Mouse (Mus musculus) thymus, adult 2 months (tissue): Measurements from ENCODE around the gene H2-T24. TPM values are rescaled to one million over a fixed set of nuclear protein-coding genes. Genes with fewer than 3 reads are reported as not detected.

Source experiments
- DNase-seq: peaks from one replicate; pipeline ENCODE4 v3.0.0; 2021
- H3K27ac ChIP-seq: fragments of 200-500 bp; 2 replicates; pipeline ENCODE4 v1.5.1; 2012; ENCODE audit warnings: low read length, control low read depth; ENCODE audit not compliant: control insufficient read depth, insufficient read depth
- H3K27me3 ChIP-seq: fragments of 200-500 bp; 2 replicates; pipeline ENCODE4 v1.6.1; 2012; ENCODE audit warnings: mild to moderate bottlenecking, low read length, moderate library complexity, mixed read lengths; ENCODE audit not compliant: control insufficient read depth, insufficient read depth
- H3K36me3 ChIP-seq: fragments of 200-500 bp; 2 replicates; pipeline ENCODE4 v1.6.1; 2012; ENCODE audit warnings: mild to moderate bottlenecking, low read length, moderate library complexity; ENCODE audit not compliant: control insufficient read depth, insufficient read depth
- H3K4me1 ChIP-seq: fragments of 200-500 bp; replicated peaks from 2 replicates; pipeline ENCODE4 v1.6.1; 2012; ENCODE audit warnings: low read length; ENCODE audit not compliant: control insufficient read depth, insufficient read depth
- H3K4me3 ChIP-seq: fragments of 200-500 bp; 2 replicates; pipeline ENCODE4 v1.5.1; 2012; ENCODE audit warnings: mild to moderate bottlenecking, low read length, control low read depth, moderate library complexity; ENCODE audit not compliant: control insufficient read depth, insufficient read depth
- CTCF ChIP-seq: fragments of 200-500 bp; IDR thresholded peaks from 2 replicates; pipeline ENCODE4 v1.5.1; 2012; ENCODE audit warnings: mild to moderate bottlenecking, control low read depth, low read length, moderate library complexity, borderline replicate concordance; ENCODE audit not compliant: control insufficient read depth, poor library complexity, insufficient read depth; ENCODE audit errors: extremely low read depth
- POLR2A ChIP-seq: fragments of 200-500 bp; IDR thresholded peaks from 2 replicates; pipeline ENCODE4 v1.6.1; 2012; ENCODE audit warnings: mild to moderate bottlenecking, low read length, control low read depth, moderate library complexity; ENCODE audit not compliant: control insufficient read depth, poor library complexity, insufficient read depth; ENCODE audit errors: extremely low read depth
- WGBS: fragments of 180-500 bp; shearing (Covaris S2); methylation state at CpG from one replicate; pipeline ENCODE4 v1.1.7; 2018; 5-methylcytosine and 5-hydroxymethylcytosine counted together
- polyA plus RNA-seq: library from polyadenylated mRNA; depleted of rRNA; stranded (reverse); fragments of >200 nt; gene quantifications from 2 replicates; pipeline ENCODE4 v1.2.3, GENCODE M21; 2012

Gene H2-T24
- polyA plus RNA-seq, 1 experiment = 20.4 TPM

- Histone ChIP-seq H3K4me3 (no peak overlapping the region), H3K4me1 (peaks cover 15% of the 10 kb centered on the region), H3K27me3 (no peaks in the 10 kb centered on the region), H3K36me3 (no peaks in the 10 kb centered on the region), H3K27ac (no peak overlapping the region)
- no peak for DNase-seq
- TF ChIP-seq POLR2A = no peak
- TF ChIP-seq CTCF = no peak
- WGBS = 97% methylated on average over 7 of the region's 7 CpGs
These were observed 8.7 kb upstream of the H2-T24 start for GRCm38 (mm10) chr17:36028879-36029619.

GRCm38 (mm10) chr17:36027663-36028062 lies 7.3 kb upstream of the H2-T24 start:
- TF ChIP-seq POLR2A (no peak), CTCF (no peak)
- 96% methylated on average over 4 of the region's 4 CpGs for WGBS
- peaks cover 26% of the 10 kb centered on the region for H3K4me1 ChIP-seq

GRCm38 (mm10) chr17:36025901-36026300 lies 5.5 kb upstream of the H2-T24 start:
- Histone ChIP-seq H3K4me1 (peaks cover 28% of the 10 kb centered on the region), H3K27me3 (no peaks in the 10 kb centered on the region), H3K27ac (no peak overlapping the region), H3K36me3 (no peaks in the 10 kb centered on the region), H3K4me3 (no peak overlapping the region)
- no peak for TF ChIP-seq POLR2A
- no peak for TF ChIP-seq CTCF
- 92% methylated on average over 4 of the region's 4 CpGs for WGBS
- DNase-seq = no peak

More at GRCm38 (mm10) chr17:36027663-36028062, 7.3 kb upstream of the H2-T24 start:
- DNase-seq = no peak
- no peak overlapping the region for H3K4me3 ChIP-seq
- no peaks in the 10 kb centered on the region for H3K27me3 ChIP-seq
- H3K36me3 ChIP-seq = no peaks in the 10 kb centered on the region
- H3K27ac ChIP-seq = no peak overlapping the region

- H3K36me3 ChIP-seq = no peaks in the 10 kb centered on the region
- TF ChIP-seq CTCF (no peak), POLR2A (no peak)
- DNase-seq = no peak
- H3K27ac ChIP-seq = no peak overlapping the region
- H3K27me3 ChIP-seq = no peaks in the 10 kb centered on the region
- WGBS = 93% methylated on average over 5 of the region's 5 CpGs
- H3K4me1 ChIP-seq = peaks cover 21% of the 10 kb centered on the region
- no peak overlapping the region for H3K4me3 ChIP-seq
These were observed 4.8 kb upstream of the H2-T24 start for GRCm38 (mm10) chr17:36025197-36025596.

GRCm38 (mm10) chr17:36023710-36024654 lies 3.6 kb upstream of the H2-T24 start:
- Histone ChIP-seq H3K27ac (peak overlapping the region; percentile 64), H3K4me1 (peaks cover 23% of the 10 kb centered on the region), H3K36me3 (no peaks in the 10 kb centered on the region), H3K4me3 (no peak overlapping the region), H3K27me3 (no peaks in the 10 kb centered on the region)
- WGBS = 71% methylated on average over 9 of the region's 9 CpGs
- no peak for TF ChIP-seq CTCF
- no peak for TF ChIP-seq POLR2A
- peak; percentile 46 for DNase-seq

- H3K27ac ChIP-seq = peak overlapping the region; percentile 50
- H3K4me3 ChIP-seq = no peak overlapping the region
- WGBS = 90% methylated on average over 6 of the region's 6 CpGs
- H3K36me3 ChIP-seq = no peaks in the 10 kb centered on the region
- H3K4me1 ChIP-seq = peaks cover 25% of the 10 kb centered on the region
- H3K27me3 ChIP-seq = no peaks in the 10 kb centered on the region
- no peak for TF ChIP-seq CTCF
- TF ChIP-seq POLR2A = no peak
- DNase-seq = no peak
These were observed 2.6 kb upstream of the H2-T24 start for GRCm38 (mm10) chr17:36022922-36023321.
